Comparison of ENCODE assay signal across 11 mouse cellular contexts in genomic region chr5:76747851-76748250, GRCm38 (mm10).
A peak's percentile ranks its signal among the peaks of the same experiment; 100 is the strongest.
DNase-seq lines count a peak whose midpoint lies in the region; ATAC-seq and TF ChIP-seq lines count a peak whose summit lies in the region.
"Had no signal": no experiment of that assay in that cellular context is flagged by ENCODE, and none has a peak within 500 bp of the region (broad histone marks: within the 10 kb centered on the region; RNA-seq: fewer than 3 reads in every experiment).

No protein-coding gene starts in this region.

- intact Hi-C loops in left cerebral cortex, adult 2 months (cut with DNase I), result no loop called here
- intact Hi-C loops in left cerebral cortex, postnatal 10 days (cut with DNase I), result no loop called here

- H3K27ac ChIP-seq in left cerebral cortex, adult 2 months, result peak overlapping the region; percentile 9; the same call in 1 of the 2 replicates
- no peak overlapping the region for H3K27ac ChIP-seq in hindbrain, embryonic 12.5 days
- no peak overlapping the region for H3K27ac ChIP-seq in neural tube, embryonic 12.5 days
- H3K27ac ChIP-seq: heart, embryonic 13.5 days had no signal

- H3K36me3 ChIP-seq in hindbrain, embryonic 12.5 days, result peaks cover 7% of the 10 kb centered on the region
- 0 out of 2 replicates have a peak, but pooled peaks cover 6% of the 10 kb centered on the region for H3K36me3 ChIP-seq in neural tube, embryonic 12.5 days
- H3K36me3 ChIP-seq: heart, embryonic 13.5 days had no signal

- no peak overlapping the region for H3K4me2 ChIP-seq in hindbrain, embryonic 12.5 days (replicated peaks)
- no peak overlapping the region for H3K4me2 ChIP-seq in neural tube, embryonic 12.5 days (replicated peaks)
- H3K4me2 ChIP-seq: heart, embryonic 13.5 days had no signal

- no peak for TF ChIP-seq CTCF in left cerebral cortex, adult 2 months (IDR thresholded peaks at IDR 0.05)

- 48% methylated on average over 7 of the region's 7 CpGs for WGBS in hindbrain, embryonic 12.5 days
- 49% methylated on average over 7 of the region's 7 CpGs for WGBS in neural tube, embryonic 12.5 days

- H3K4me3 ChIP-seq in left cerebral cortex, adult 2 months, result no peak overlapping the region
- H3K4me3 ChIP-seq in hindbrain, embryonic 12.5 days, result no peak overlapping the region
- H3K4me3 ChIP-seq in neural tube, embryonic 12.5 days, result no peak overlapping the region
- H3K4me3 ChIP-seq: heart, embryonic 13.5 days had no signal

- H3K27me3 ChIP-seq in hindbrain, embryonic 12.5 days, result no peaks in the 10 kb centered on the region
- H3K27me3 ChIP-seq in neural tube, embryonic 12.5 days (replicated peaks), result no peaks in the 10 kb centered on the region
- H3K27me3 ChIP-seq: heart, embryonic 13.5 days had no signal

- no peaks in the 10 kb centered on the region for H3K9me3 ChIP-seq in hindbrain, embryonic 12.5 days (replicated peaks)
- H3K9me3 ChIP-seq in neural tube, embryonic 12.5 days, result no peaks in the 10 kb centered on the region
- H3K9me3 ChIP-seq: heart, embryonic 13.5 days had no signal

- DNase-seq in left cerebral cortex, adult 2 months (ENCODE audit: extremely low spot score in 1 of 2, low spot score in 2 of 2), result no peak
- DNase-seq in left cerebral cortex, postnatal 10 days (ENCODE audit: extremely low spot score in 1 of 2, low spot score in 2 of 2), result no peak
- DNase-seq in ZHBTc4 (ENCODE audit: low read depth, low spot score), result peak; percentile 37
- no peak for DNase-seq in thymus, postnatal 14 days
- no peak for DNase-seq in thymus, postnatal 25 days
- DNase-seq: lung, adult 18-20 months had no signal

- ATAC-seq in hindbrain, embryonic 12.5 days (ENCODE audit: low FRiP score), result peak; percentile 47
- peak; percentile 79 for ATAC-seq in neural tube, embryonic 12.5 days (ENCODE audit: low FRiP score, low read depth)
- no peak for ATAC-seq in CD4-positive, CD25-positive, alpha-beta regulatory T cell, adult 4 months
- ATAC-seq: intestine, embryonic 16.5 days had no signal

- peaks cover 16% of the 10 kb centered on the region for H3K4me1 ChIP-seq in hindbrain, embryonic 12.5 days
- peaks cover 17% of the 10 kb centered on the region for H3K4me1 ChIP-seq in neural tube, embryonic 12.5 days

- H3K9ac ChIP-seq in hindbrain, embryonic 12.5 days, result no peak overlapping the region
- no peak overlapping the region for H3K9ac ChIP-seq in neural tube, embryonic 12.5 days
- H3K9ac ChIP-seq: heart, embryonic 13.5 days had no signal
